Mouse (Mus musculus): Measurements from ENCODE around the gene Olfm4. TPM values are rescaled to one million over a fixed set of nuclear protein-coding genes. Genes with fewer than 3 reads are reported as not detected.

Olfm4 gene
- total RNA-seq, 2 experiments from 2014 or later = 3.3 to 3.5 TPM

DNA sequence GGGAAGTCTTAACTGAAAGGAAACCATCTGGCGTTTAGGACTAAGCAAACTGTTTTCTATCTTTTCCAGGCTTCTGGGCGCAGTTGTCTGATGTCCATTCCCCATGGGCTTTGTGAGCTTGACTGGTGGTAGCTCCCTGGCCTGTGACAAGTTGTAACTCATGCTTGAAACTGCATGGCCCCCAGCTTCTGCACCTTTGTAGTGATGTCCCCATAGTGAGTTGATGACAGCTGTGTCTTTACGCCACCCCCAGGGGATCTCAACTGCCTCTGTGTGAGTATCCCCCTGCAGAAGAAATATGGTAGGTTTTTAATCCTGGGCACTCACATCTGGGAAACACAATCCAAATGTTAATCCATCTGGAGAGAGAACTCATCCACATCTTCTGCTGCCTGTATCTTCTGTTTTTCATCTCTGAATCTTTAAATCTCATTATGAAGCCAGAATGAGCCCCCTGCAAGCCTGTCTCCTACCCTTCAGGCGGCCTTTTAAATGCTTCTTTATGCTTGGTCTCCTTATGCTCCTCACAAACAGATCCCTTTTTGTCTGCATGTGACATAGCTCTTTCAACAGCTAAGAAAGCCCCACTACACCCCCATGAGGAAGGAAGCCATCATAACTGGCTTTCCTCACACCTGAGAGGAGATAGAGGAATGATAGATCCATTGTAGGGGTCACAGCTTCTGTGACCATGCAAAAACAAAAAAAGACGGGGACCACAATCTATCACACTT, 63.7 kb downstream of the Olfm4 start:
- no peak overlapping the region for H3K4me3 ChIP-seq
- TF ChIP-seq CTCF (conservative IDR thresholded peaks at IDR 0.05) = peak; percentile 48
- DNase-seq (ENCODE audit: low spot score in 2 of 2) = no peak
- H3K27ac ChIP-seq = no peak overlapping the region

DNA sequence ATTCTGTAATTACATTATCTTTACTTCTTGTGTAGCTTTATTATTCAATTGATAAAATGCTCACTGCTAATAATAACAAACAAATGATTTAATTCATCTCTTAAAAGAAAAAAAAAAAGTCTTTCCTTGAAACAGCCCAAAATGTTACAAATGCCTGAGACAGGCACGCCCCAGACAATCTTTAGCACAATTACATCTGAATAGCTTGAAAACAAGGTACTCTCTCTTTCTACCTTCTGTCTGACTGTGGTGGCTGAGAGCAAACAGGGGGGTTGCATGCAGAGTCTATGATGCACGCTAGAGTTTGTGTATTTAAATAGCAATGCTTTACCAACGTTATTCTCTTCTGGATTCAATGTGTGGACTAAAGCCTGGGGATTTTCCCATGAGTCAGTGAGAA, 71.8 kb downstream of the Olfm4 start:
- TF ChIP-seq CTCF (conservative IDR thresholded peaks at IDR 0.05) = no peak
- no peak overlapping the region for H3K27ac ChIP-seq
- no peak for DNase-seq (ENCODE audit: low spot score in 2 of 2)
- H3K4me3 ChIP-seq = no peak overlapping the region

DNA sequence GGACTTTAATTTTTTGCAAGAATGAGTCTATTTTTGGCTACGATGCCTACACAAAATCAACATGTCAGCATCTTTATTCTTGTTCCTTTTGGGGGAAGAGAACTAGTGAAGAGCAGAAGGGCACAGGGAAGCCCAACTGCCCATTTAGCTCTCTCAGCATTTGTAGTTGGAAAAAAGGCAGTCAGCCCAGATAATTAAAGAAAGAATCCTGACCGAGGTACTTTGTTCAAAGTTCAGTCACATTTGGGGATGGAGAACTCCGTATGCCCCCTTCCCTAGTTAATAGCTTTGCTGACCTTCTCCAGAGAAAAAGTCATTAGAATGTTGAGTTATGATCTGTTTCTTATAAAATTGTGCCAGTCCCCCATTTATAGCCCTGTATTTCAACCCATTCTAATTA, 77.8 kb downstream of the Olfm4 start:
- H3K27ac ChIP-seq = no peak overlapping the region
- TF ChIP-seq CTCF (conservative IDR thresholded peaks at IDR 0.05) = no peak
- no peak overlapping the region for H3K4me3 ChIP-seq
- no peak for DNase-seq (ENCODE audit: low spot score in 2 of 2)

DNA sequence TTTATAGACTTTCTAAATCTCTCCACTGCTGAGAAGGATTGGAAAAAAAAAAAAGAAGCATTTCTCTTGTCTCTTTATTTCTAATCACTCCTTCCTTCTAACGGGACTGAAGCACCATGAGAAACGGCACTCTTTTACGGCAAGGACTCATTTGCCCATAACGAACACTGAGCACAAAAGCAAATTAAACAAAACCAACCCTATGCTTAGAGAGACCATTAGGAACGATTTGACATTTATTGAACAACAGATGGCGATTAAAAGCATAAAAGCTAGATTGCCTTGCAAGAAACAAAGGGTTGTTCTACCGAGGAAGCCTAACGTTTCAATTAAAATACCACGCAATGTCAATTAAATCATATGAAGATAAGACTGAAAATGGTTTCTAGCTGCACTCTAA, 79.0 kb downstream of the Olfm4 start:
- no peak for TF ChIP-seq CTCF (conservative IDR thresholded peaks at IDR 0.05)
- Histone ChIP-seq H3K4me3 (no peak overlapping the region), H3K27ac (peak overlapping the region; percentile 43; the same call in 1 of the 2 replicates)
- no peak for DNase-seq (ENCODE audit: low spot score in 2 of 2)

DNA sequence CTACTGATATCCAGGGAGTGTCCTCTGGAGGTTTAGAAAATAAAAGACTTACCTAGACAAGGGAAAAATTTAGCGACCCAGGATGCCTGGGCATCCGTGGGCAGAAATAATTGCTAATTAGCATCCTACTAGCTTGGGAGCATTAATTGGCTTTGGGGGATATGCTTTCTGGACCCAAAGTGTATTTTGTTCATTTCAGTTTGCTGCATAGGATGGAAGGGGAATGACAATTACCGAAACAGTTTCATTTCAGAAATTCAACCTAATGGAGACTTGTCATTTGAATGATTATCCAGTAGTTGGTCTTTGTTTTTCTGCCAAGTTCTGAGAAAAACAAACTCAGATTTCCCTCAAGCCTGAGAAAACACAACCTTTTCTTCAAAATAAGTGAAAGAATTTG, 86.7 kb downstream of the Olfm4 start:
- TF ChIP-seq CTCF (conservative IDR thresholded peaks at IDR 0.05) = 0 out of 2 replicates have a peak, but pooled peaks have one; percentile 10
- Histone ChIP-seq H3K27ac (peak overlapping the region; percentile 79), H3K4me3 (peak overlapping the region; percentile 35)
- peak in 1 of 2 experiments; percentile 33 for DNase-seq (ENCODE audit: low spot score in 2 of 2)

Other genes starting within 250 kb of the Olfm4 start
- gene Pcdh8, start 212.8 kb upstream of the Olfm4 start, total RNA-seq (2021) = 10 to 100 TPM; 75.7 to 81.7 TPM